Mouse (Mus musculus) NIH3T3 (cell line): Measurements from ENCODE around the gene Zfp597.
"Not testable (repeated sequence)": the region's sequence is repeated elsewhere in the genome, so short reads cannot be mapped to it uniquely, and the experiment has no call there.

Experiments
- DNase-seq: peaks from one replicate; pipeline ENCODE4 v3.0.0-alpha.2; 2012; ENCODE audit warnings: low read depth

The Zfp597 gene

DNA sequence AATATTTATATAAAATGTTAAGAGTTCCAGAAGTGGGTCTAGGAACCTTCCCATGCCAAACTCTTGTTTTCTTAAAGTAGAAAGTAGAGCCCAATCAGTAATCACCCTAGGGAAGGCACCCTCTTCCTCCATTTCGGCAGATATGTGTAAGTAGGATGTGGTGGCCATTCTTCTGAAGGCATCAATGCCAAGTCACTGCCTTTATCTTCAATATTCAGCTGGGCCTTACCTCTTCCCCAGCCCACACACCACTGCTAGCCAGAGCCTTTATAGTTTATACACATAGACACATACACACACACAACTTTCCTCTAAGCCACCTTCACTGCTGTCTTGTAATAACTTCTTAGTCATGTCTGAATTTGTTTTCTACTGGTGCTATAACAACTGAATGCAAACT lies 28.6 kb downstream of the Zfp597 start:
- no peak for DNase-seq

DNA sequence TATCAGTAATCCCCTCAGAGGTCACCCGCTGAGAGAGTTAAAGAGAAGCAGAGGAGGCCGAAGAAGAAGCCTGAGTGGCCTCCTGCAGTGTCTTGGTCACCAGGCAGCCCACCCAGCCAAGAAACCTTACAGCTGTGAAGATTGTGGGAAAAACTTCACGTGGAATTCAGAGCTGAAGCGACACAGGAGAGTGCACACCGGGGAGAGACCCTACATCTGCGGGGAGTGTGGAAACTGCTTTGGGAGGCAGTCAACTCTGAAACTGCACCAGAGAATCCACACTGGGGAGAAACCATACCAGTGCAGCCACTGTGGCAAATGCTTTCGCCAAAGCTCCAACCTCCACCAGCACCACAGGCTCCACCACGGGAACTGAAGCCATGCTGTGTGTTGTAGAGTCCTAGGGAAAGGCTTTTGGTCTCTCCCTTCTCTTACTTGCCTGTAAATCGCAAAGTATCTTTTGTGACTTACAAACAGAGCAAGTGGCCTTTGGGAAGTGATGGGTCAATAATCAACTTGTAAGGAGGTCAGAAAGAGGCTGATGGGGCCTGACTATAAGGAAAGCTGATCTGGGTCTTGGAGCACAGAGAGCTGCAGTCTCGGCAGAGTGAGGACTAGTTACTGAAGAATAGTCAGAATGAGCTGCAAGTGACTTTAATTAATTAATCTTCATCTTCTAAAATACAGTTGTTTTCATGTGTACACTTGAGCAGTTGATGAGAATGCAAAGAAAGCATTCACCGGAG lies 29.8 kb downstream of the Zfp597 start:
- no peak for DNase-seq

DNA sequence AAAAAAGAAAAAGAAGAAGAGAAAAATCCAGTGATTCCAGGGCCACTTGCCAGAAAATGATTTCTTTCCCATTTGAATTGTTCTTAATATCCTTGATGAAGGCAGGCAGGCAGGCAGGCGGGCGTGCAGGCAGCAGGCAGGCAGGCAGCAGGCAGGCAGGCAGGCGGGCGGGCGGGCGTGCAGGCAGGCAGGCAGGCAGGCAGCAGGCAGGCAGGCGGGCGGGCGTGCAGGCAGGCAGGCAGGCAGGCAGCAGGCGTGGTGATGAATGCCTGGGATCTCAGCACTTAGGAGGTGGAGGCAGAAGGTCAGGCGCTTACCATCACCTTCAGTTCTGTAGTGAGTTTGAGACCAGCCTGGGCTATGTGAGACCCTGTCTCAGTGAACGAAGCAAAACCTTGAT lies 31.8 kb downstream of the Zfp597 start:
- no peak for DNase-seq

DNA sequence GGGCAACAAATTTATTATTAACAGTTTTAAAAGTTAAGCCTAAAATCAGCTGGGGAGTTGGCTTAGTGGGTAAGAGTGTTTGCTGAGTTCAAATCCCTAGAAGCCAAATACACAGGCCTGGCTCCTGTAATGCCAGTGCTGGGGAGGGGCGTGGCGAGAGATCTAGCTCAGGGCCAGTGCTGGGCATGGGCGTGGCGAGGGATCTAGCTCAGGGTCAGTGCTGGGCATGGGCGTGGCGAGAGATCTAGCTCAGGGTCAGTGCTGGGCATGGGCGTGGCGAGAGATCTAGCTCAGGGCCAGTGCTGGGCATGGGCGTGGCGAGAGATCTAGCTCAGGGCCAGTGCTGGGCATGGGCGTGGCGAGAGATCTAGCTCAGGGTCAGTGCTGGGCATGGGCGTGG lies 33.1 kb downstream of the Zfp597 start:
- not testable (repeated sequence) for DNase-seq

GRCm38 (mm10) chr16:3848416-3848815 lies 35.9 kb downstream of the Zfp597 start:
- no peak for DNase-seq

DNA sequence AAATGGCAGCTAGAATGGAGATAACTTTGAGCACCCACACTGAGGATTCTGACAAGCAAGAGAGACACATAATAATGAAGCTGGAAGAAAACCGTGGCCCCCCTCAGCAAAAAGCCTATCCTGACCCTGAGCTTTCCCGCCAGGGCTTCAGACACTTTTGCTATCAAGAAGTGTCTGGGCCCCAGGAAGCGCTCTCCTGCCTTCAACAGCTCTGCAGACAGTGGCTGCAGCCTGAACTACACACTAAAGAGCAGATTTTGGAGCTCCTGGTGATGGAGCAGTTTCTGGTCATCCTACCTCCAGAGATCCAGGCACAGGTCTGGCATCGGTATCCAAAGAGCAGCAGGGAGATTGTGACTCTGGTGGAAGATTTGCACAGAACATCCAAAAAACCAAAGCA lies 36.5 kb downstream of the Zfp597 start:
- no peak for DNase-seq

- DNase-seq: peak; percentile 97
Measured at GRCm38 (mm10) chr16:3846711-3847518, 37.4 kb downstream of the Zfp597 start, which contains the start of gene Zfp174. Gene Zfp174, plus strand, starts transcription at chr16:3847268.

DNA sequence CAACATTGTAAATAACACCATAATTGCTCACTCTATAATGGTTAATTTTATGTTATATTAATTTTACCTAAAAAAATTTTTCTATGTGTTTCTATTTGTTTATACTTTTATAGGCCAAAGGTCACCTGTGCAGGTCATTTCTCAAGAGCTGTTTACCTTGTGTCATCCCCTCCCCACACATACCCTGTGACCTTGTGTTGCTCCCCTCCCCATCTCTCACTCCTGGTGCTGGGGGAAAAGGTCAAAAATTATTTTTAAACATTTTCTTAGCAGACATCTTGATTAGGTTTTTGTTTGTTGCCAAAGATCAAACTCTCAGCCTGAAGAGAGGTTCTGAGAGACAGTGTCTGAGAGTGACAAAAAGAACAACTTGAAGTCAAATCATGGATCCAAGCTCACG lies 40.6 kb downstream of the Zfp597 start:
- no peak for DNase-seq

DNA sequence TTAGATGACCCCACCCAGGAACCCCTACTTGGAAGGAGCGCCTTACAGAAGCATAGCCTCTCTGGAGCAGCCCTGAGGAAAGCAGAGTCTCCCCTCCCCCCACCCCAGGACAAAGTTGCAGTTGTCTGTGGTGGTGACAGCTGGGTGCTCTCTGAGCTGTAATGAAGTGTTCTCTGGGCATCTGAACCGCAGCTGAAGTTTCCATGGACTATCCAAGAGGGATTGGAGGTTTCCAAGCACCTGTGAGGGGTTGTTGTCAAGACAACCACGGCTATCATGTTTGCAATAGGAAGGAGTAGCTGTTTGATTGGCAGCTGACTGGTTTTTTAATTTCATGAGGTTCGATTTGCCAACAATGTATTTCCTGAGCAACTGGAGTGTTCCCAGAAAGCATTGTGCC lies 41.4 kb downstream of the Zfp597 start:
- DNase-seq: no peak

GRCm38 (mm10) chr16:3839157-3839885 lies 45.0 kb downstream of the Zfp597 start:
- peak; percentile 56 for DNase-seq

DNA sequence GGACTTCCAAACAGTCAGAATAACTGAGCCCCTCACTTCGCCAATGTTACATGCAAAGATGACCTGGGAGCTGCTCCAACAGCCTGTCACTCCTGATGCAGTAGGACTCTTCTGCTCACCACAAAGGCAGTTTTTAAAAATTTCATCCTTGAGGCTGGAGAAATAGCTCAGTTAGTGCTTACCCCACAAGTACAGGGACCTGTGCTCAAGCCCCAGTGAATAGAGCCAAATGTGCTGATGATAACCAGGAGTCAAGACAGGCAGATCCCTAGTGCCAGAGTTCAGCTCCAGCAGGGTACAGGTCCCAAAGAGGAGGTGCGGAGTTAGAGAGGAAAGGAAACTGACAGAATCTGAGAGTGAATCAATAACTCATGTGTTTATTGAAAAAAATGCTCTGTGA lies 48.9 kb downstream of the Zfp597 start:
- no peak for DNase-seq

DNA sequence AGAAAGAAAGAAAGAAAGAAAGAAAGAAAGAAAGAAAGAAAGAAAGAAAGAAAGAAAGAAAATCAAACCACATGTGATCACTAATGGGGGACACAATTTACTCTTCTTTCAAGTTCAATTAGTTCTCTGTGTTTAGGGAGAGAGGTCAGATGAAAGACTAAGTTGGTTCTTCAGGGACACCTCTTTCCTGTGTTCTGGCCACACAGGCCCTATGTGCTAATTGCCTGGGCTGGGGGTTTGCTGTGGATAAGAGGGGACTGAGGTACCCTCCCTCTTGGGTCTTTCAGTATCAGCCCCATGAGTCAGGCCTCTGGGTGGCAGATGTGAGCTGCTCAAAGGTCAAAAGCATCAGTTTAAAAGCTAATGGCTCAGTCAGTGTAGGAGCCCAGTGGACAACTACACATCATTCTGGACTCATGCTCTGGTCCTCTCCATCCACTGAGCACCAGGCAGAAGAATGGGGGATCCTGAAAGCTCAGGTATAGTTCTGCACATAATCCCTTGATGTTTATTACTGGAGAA lies 53.7 kb downstream of the Zfp597 start, which contains the start of gene Olfr15:
TSS of gene Olfr15 (plus strand) at position 291 of the 522 bp plus-strand sequence.
- no peak for DNase-seq

- no peak for DNase-seq
Measured at GRCm38 (mm10) chr16:3829727-3830126, 54.6 kb downstream of the Zfp597 start.

DNA sequence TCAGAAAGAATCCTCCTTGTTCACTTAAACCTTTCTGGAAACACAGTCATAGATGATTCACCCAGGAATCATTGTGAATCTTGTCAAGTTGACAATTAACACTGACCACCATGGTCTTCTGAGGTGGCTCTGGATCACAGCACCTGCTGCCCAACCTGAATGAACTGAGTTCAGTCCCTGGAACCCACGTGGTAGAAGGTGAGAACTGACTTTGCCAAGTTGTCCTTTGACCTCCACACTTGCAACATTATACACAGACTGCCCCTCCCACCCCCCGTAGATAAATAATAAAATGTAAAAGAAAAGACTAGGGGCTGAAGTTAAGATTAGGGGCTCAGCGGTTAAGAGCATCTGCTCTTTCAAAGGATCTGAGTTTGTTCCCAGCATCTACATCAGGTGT lies 56.3 kb downstream of the Zfp597 start:
- no peak for DNase-seq

- peak; percentile 13 for DNase-seq
Measured at GRCm38 (mm10) chr16:3820202-3820601, 64.2 kb downstream of the Zfp597 start.

DNA sequence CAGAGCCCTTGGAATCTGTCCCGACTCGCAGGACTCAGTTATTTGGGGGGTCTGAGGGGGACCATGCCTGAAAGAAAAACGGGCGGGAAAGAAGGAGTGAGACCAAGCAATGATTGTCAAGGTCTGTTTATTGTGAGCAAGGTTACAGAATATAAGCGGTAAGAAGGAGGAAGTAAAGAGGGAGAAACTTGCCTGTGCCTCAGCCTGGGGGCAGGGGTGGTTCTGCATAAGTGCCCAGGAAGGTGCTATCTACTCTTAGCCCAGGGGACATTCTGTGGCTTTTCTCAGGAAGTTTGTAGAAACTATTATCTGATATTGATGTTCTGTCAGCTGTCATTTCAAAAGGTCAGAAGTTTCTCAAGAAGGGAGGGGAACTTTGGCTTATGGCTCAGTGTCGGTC lies 69.7 kb downstream of the Zfp597 start:
- DNase-seq: not testable (repeated sequence)
